Mouse (Mus musculus) cortical plate, adult 2 months (tissue): ENCODE data around the gene Ap4e1.

Experiments used
- CTCF ChIP-seq: fragments of 200-500 bp; IDR thresholded peaks from 2 replicates; pipeline ENCODE4 v1.5.1; 2011; ENCODE audit warnings: mild to moderate bottlenecking, control low read depth, low read length; ENCODE audit not compliant: insufficient read depth; ENCODE audit errors: extremely low read depth
- POLR2A ChIP-seq: fragments of 200-500 bp; IDR thresholded peaks from 2 replicates; pipeline ENCODE4 v1.6.1; 2011; ENCODE audit warnings: mild to moderate bottlenecking, low read length, control low read depth; ENCODE audit not compliant: insufficient read depth; ENCODE audit errors: extremely low read depth

DNA sequence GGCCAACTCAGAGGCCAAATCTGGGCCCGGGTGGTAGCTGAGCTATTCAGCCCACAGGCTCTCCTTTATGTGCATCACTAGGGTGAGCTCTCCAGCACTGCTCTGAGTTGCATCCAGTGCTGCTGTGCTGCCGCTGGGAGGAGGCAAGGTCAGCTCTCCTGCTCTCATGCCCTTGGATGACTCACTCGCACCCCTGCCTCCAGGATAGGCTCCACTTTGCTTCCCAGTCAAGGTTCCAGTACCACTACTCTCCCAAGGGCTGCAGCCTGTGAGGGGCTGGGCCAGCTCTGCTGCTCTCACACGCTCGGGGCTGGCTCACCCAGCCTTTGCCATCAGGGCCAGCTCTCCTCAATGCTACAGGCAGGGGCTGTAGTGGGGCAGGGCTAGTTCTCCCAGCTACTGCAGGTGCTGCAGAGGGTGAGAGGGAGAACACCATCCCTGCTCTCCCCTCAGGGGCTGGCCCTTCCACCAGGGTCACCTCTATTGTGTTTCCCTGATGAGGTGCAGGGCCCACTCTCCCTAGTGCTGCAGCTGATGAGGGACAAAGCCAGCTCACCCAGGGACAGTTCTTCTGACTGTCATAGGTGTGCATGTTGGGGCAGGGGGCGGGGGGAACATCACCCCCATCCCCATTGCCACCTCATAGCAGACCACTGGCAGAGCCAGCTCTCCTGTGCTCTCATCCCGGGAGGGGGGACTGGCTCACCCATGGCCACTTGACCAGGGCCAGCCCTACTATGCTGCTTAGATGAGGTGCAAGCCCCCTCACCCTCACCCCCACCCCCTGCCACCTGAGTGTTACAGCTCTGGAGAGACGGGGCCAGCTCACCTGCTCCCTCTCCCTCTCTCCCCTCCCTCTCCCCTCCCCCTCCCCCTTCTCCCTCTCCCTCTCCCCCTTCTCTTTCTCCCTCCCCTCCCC is 7.9 kb upstream of the Ap4e1 start:
- TF ChIP-seq CTCF = no peak
- no peak for TF ChIP-seq POLR2A
